Mouse (Mus musculus): Measurements from ENCODE around the gene Wnt3a.

DNA sequence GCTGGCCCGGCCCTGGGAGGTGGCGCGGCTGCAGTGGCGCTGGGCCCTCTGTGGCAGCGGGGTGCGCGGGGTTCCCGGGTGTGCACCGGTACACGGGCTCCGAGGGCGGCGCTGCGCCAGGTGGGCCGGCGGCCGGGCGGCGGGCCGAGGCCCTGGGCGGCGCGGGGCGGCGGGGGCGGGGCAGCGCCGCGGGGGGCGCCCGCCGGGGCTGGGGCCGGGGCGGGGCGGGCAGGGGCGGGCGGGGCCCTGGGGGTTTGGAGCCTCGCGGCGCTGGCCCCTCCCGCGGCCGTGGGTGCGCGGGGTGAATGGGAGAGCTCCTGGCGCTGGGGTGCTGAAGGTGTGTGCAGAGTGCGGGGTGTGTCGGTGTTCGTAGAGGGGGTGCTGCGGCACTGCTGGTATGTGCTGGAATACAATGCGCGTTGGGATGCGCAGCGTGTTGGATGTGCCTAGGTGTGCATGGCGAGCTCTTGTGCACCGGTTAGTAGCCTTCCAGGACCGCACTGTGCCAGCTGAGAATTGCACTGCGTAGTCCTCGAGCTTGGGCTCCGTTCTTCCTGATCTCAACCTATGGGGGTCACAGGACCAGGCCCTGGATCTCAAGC lies at the start of gene Wnt3a:
- TF ChIP-seq POLR2A (IDR thresholded peaks at IDR 0.05; ENCODE audit: insufficient read length, low read depth) (no peak), MAX (IDR thresholded peaks at IDR 0.05; ENCODE audit: low read depth) (no peak), CEBPB (IDR thresholded peaks at IDR 0.05; ENCODE audit: insufficient read depth, poor library complexity, severe bottlenecking) (no peak), TCF3 (IDR thresholded peaks at IDR 0.05; ENCODE audit: insufficient read length, low read depth) (no peak), POLR2AphosphoS2 (IDR thresholded peaks at IDR 0.05; ENCODE audit: insufficient read length, low read depth) (no peak), USF1 (IDR thresholded peaks at IDR 0.05; ENCODE audit: low read depth) (no peak), TCF12 (IDR thresholded peaks at IDR 0.05; ENCODE audit: insufficient read depth, poor library complexity, severe bottlenecking) (no peak), MYOG (IDR thresholded peaks at IDR 0.05; ENCODE audit: control insufficient read depth in 1 of 3, insufficient read depth in 1 of 3, insufficient read length in 2 of 3, low read depth in 2 of 3) (no peak)
